Mouse (Mus musculus) liver, embryonic 12.5 days (tissue): ENCODE data around the gene Tdrd12. TPM values are rescaled to one million over a fixed set of nuclear protein-coding genes. Genes with fewer than 3 reads are reported as not detected.
"Not testable (repeated sequence)": the region's sequence is repeated elsewhere in the genome, so short reads cannot be mapped to it uniquely, and the experiment has no call there.

Source experiments
- ATAC-seq: fragments of 200-750 bp; cut with Nextera tagmentation; 2 replicates; pipeline ENCODE4 v1.8.0; 2017; ENCODE audit warnings: moderate number of reproducible peaks, mild to moderate bottlenecking, moderate library complexity
- H3K27ac ChIP-seq: fragments of 300-500 bp; sonication (generic); 2 replicates; pipeline ENCODE4 v1.5.1; 2016; ENCODE audit warnings: mild to moderate bottlenecking
- H3K27me3 ChIP-seq: fragments of 300-500 bp; sonication (generic); replicated peaks from 2 replicates; pipeline ENCODE4 v1.6.1; 2016; ENCODE audit warnings: mild to moderate bottlenecking, moderate library complexity
- H3K36me3 ChIP-seq: fragments of 300-500 bp; sonication (generic); 2 replicates; pipeline ENCODE4 v1.6.1; 2016; ENCODE audit warnings: mild to moderate bottlenecking, moderate library complexity
- H3K4me1 ChIP-seq: fragments of 300-500 bp; sonication (generic); 2 replicates; pipeline ENCODE4 v1.6.1; 2016
- H3K4me2 ChIP-seq: fragments of 300-500 bp; sonication (generic); 2 replicates; pipeline ENCODE4 v1.6.1; 2016; ENCODE audit warnings: mild to moderate bottlenecking, moderate library complexity
- H3K4me3 ChIP-seq: fragments of 300-500 bp; sonication (generic); 2 replicates; pipeline ENCODE4 v1.5.1; 2016; ENCODE audit warnings: mild to moderate bottlenecking, moderate library complexity
- H3K9ac ChIP-seq: fragments of 300-500 bp; sonication (generic); 2 replicates; pipeline ENCODE4 v1.6.1; 2016; ENCODE audit warnings: mild to moderate bottlenecking, moderate library complexity
- H3K9me3 ChIP-seq: fragments of 300-500 bp; sonication (generic); replicated peaks from 2 replicates; pipeline ENCODE4 v1.6.1; 2016; ENCODE audit warnings: mild to moderate bottlenecking, moderate library complexity
- WGBS: fragments of 180-500 bp; shearing (Covaris S2); methylation state at CpG from one replicate; pipeline ENCODE4 v1.1.7; 2016; ENCODE audit not compliant: insufficient replicate concordance; 5-methylcytosine and 5-hydroxymethylcytosine counted together
- polyA plus RNA-seq: library from polyadenylated mRNA; unstranded; fragments of >200 nt; fragmentation: Nextera tagmentation; extraction: Ambion mirVana; gene quantifications from 2 replicates; pipeline ENCODE4 v1.2.1, GENCODE M21; 2016

Tdrd12 gene
- polyA plus RNA-seq = 0.30 TPM in 1 of 2 replicates, not detected in the other

- ATAC-seq = no peak
- H3K27ac ChIP-seq = no peak within 1 kb of the TSS
- 84% methylated on average over 17 of the region's 17 CpGs for WGBS
- H3K27me3 ChIP-seq = no peaks in the 10 kb centered on the region
- H3K4me3 ChIP-seq = no peak within 1 kb of the TSS
- no peak within 1 kb of the TSS for H3K4me2 ChIP-seq
- no peaks in the 10 kb centered on the region for H3K9me3 ChIP-seq
- H3K9ac ChIP-seq = no peak within 1 kb of the TSS
- no peaks in the 10 kb centered on the region for H3K36me3 ChIP-seq
- no peaks in the 10 kb centered on the region for H3K4me1 ChIP-seq
These were observed at the start of gene Tdrd12 for GRCm38 (mm10) chr7:35537562-35537961. Tdrd12 (minus strand) TSS chr7:35537745.

- Histone ChIP-seq H3K27ac (peak overlapping the region; percentile 86), H3K27me3 (peaks cover 34% of the 10 kb centered on the region)
- ATAC-seq = no peak
These were observed 49.4 kb upstream of the Tdrd12 start for GRCm38 (mm10) chr7:35586906-35587445.

GRCm38 (mm10) chr7:35586055-35586905, 48.7 kb upstream of the Tdrd12 start, which contains the start of gene Ankrd27:
Ankrd27 (plus strand) TSS chr7:35586244.
- peak; percentile 95 for ATAC-seq
- H3K36me3 ChIP-seq = peaks cover 7% of the 10 kb centered on the region; the same call in 1 of the 2 replicates
- H3K4me3 ChIP-seq = peak within 1 kb of the TSS; percentile 96
- peak within 1 kb of the TSS; percentile 91 for H3K9ac ChIP-seq
- no peaks in the 10 kb centered on the region for H3K9me3 ChIP-seq
- peaks cover 41% of the 10 kb centered on the region for H3K27me3 ChIP-seq
- H3K4me2 ChIP-seq = peak within 1 kb of the TSS; percentile 99
- peak within 1 kb of the TSS; percentile 86 for H3K27ac ChIP-seq
- under 1% methylated on average over 49 of the region's 49 CpGs for WGBS
- peaks cover 61% of the 10 kb centered on the region for H3K4me1 ChIP-seq

More at GRCm38 (mm10) chr7:35586906-35587445, 49.4 kb upstream of the Tdrd12 start:
- 9% methylated on average over 15 of the region's 15 CpGs for WGBS
- Histone ChIP-seq H3K9me3 (no peaks in the 10 kb centered on the region), H3K4me1 (peaks cover 61% of the 10 kb centered on the region), H3K9ac (peak overlapping the region; percentile 91), H3K36me3 (peaks cover 14% of the 10 kb centered on the region), H3K4me3 (peak overlapping the region; percentile 96), H3K4me2 (peak overlapping the region; percentile 99)

GRCm38 (mm10) chr7:35585191-35586054, 47.9 kb upstream of the Tdrd12 start, which contains the start of gene Rgs9bp:
Rgs9bp (minus strand) TSS chr7:35585582.
- H3K4me2 ChIP-seq = peak within 1 kb of the TSS; percentile 99
- peaks cover 48% of the 10 kb centered on the region for H3K27me3 ChIP-seq
- H3K4me3 ChIP-seq = peak within 1 kb of the TSS; percentile 96
- WGBS = under 1% methylated on average over 45 of the region's 45 CpGs
- peak; percentile 30 for ATAC-seq
- H3K4me1 ChIP-seq = peaks cover 56% of the 10 kb centered on the region
- no peaks in the 10 kb centered on the region for H3K9me3 ChIP-seq
- H3K9ac ChIP-seq = peak within 1 kb of the TSS; percentile 91
- no peaks in the 10 kb centered on the region for H3K36me3 ChIP-seq
- H3K27ac ChIP-seq = peak within 1 kb of the TSS; percentile 86

GRCm38 (mm10) chr7:35584786-35585190, 47.2 kb upstream of the Tdrd12 start:
- H3K4me2 ChIP-seq = peak overlapping the region; percentile 99
- no peak for ATAC-seq
- peaks cover 50% of the 10 kb centered on the region for H3K27me3 ChIP-seq
- H3K9ac ChIP-seq = peak overlapping the region; percentile 91
- peaks cover 51% of the 10 kb centered on the region for H3K4me1 ChIP-seq
- WGBS = under 1% methylated on average over 50 of the region's 50 CpGs
- no peaks in the 10 kb centered on the region for H3K36me3 ChIP-seq
- no peak overlapping the region for H3K27ac ChIP-seq
- H3K9me3 ChIP-seq = no peaks in the 10 kb centered on the region
- peak overlapping the region; percentile 96 for H3K4me3 ChIP-seq

- WGBS = 7% methylated on average over 36 of the region's 36 CpGs
- H3K27ac ChIP-seq = no peak overlapping the region
- H3K27me3 ChIP-seq = peaks cover 55% of the 10 kb centered on the region
- peak overlapping the region; percentile 99 for H3K4me2 ChIP-seq
- H3K4me1 ChIP-seq = peaks cover 46% of the 10 kb centered on the region
- H3K9ac ChIP-seq = peak overlapping the region; percentile 91
- H3K9me3 ChIP-seq = no peaks in the 10 kb centered on the region
- no peak for ATAC-seq
- no peaks in the 10 kb centered on the region for H3K36me3 ChIP-seq
- peak overlapping the region; percentile 96 for H3K4me3 ChIP-seq
These were observed 46.7 kb upstream of the Tdrd12 start for GRCm38 (mm10) chr7:35584068-35584785.

GRCm38 (mm10) chr7:35583476-35584025, 46.0 kb upstream of the Tdrd12 start:
- H3K27me3 ChIP-seq = peaks cover 58% of the 10 kb centered on the region
- WGBS = 39% methylated on average over 11 of the region's 11 CpGs
- no peak overlapping the region for H3K4me3 ChIP-seq
- H3K27ac ChIP-seq = no peak overlapping the region
- no peaks in the 10 kb centered on the region for H3K9me3 ChIP-seq
- no peaks in the 10 kb centered on the region for H3K36me3 ChIP-seq
- H3K4me2 ChIP-seq = peak overlapping the region; percentile 99
- H3K4me1 ChIP-seq = peaks cover 39% of the 10 kb centered on the region
- no peak for ATAC-seq
- no peak overlapping the region for H3K9ac ChIP-seq

GRCm38 (mm10) chr7:35582719-35583118, 45.2 kb upstream of the Tdrd12 start:
- WGBS = 50% methylated on average over 5 of the region's 5 CpGs
- Histone ChIP-seq H3K4me3 (no peak overlapping the region), H3K27me3 (peaks cover 63% of the 10 kb centered on the region), H3K27ac (no peak overlapping the region), H3K4me1 (peaks cover 31% of the 10 kb centered on the region), H3K9me3 (no peaks in the 10 kb centered on the region), H3K4me2 (no peak overlapping the region), H3K36me3 (no peaks in the 10 kb centered on the region), H3K9ac (no peak overlapping the region)
- no peak for ATAC-seq

- peaks cover 80% of the 10 kb centered on the region for H3K27me3 ChIP-seq
- 39% methylated on average over 4 of the region's 4 CpGs for WGBS
- no peak for ATAC-seq
These were observed 42.3 kb upstream of the Tdrd12 start for GRCm38 (mm10) chr7:35579849-35580248.

GRCm38 (mm10) chr7:35570883-35571282, 33.3 kb upstream of the Tdrd12 start:
- not testable (repeated sequence) for H3K9me3 ChIP-seq, H3K4me3 ChIP-seq, H3K4me2 ChIP-seq, ATAC-seq, H3K27ac ChIP-seq, H3K36me3 ChIP-seq, H3K9ac ChIP-seq
- peaks cover 33% of the 10 kb centered on the region for H3K27me3 ChIP-seq
- 17% methylated on average over 6 of the region's 6 CpGs for WGBS
- H3K4me1 ChIP-seq = peaks cover 12% of the 10 kb centered on the region; the same call in 1 of the 2 replicates

More at GRCm38 (mm10) chr7:35579849-35580248, 42.3 kb upstream of the Tdrd12 start:
- Histone ChIP-seq H3K9me3 (no peaks in the 10 kb centered on the region), H3K4me3 (no peak overlapping the region), H3K4me1 (peaks cover 10% of the 10 kb centered on the region), H3K36me3 (no peaks in the 10 kb centered on the region), H3K9ac (no peak overlapping the region), H3K4me2 (no peak overlapping the region), H3K27ac (no peak overlapping the region)

- WGBS = 69% methylated on average over 4 of the region's 4 CpGs
- not testable (repeated sequence) for H3K4me3 ChIP-seq, H3K9ac ChIP-seq, ATAC-seq, H3K9me3 ChIP-seq, H3K36me3 ChIP-seq, H3K4me2 ChIP-seq, H3K27ac ChIP-seq
- Histone ChIP-seq H3K27me3 (peaks cover 25% of the 10 kb centered on the region), H3K4me1 (peaks cover 12% of the 10 kb centered on the region; the same call in 1 of the 2 replicates)
These were observed 32.2 kb upstream of the Tdrd12 start for GRCm38 (mm10) chr7:35569724-35570123.
